Mouse (Mus musculus): ENCODE data around the gene Shkbp1. TPM values are rescaled to one million over a fixed set of nuclear protein-coding genes. Genes with fewer than 3 reads are reported as not detected.

Shkbp1 gene
- total and polyA plus RNA-seq, 3 experiments: 23.3 to 62.8 (median 30.8) TPM

DNA sequence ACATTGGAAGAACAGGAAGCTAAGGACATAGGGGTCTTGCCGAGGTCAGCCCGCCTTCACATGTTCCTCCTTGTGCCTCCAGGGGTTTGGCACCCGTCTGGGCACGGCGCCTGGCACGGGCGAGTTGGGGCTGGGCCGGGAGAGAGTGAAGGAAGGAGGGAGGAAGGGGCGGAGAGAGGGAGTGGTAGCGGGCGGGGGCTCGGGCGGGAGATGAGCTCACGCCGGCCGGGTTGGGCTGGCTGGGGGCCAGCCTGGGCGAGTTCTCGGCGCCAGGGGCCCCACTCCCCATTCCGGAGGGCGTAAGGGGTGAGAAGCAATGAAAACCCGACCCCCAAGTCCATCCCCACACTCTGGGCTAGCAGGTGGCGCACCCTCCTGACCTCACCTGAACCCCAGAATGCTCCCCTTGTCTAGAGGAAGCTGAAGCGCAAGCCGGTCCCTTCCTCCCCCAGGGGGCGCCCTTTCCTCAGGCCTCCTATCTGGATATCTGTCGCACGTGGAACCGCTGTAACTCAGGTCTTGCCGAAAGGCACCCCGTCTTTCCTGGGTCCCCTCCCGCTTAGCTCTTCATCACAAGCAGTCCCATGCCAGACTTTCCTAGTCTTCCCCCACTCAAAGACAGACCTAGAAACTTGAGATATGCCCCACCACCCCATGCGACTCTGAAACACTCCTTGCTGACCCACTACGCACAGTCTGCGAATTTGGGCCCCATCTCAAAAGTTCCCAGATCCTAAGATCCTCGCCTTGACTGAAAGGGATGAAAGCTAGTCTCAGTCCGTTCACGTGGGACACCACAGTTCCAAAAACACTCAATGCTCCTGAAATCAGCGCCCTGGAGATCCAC, 23.2 kb downstream of the Shkbp1 start:
- peak; percentile 85 for DNase-seq (ENCODE audit: extremely low read depth)
- Histone ChIP-seq H3K4me1 (ENCODE audit: control insufficient read depth in 1 of 2, insufficient read depth in 2 of 2) (peaks cover 4 to 41% of the 10 kb centered on the region in 2 experiments), H3K27me3 (replicated peaks) (peaks cover 47% of the 10 kb centered on the region), H3K9me3 (replicated peaks; ENCODE audit: low read length) (no peaks in the 10 kb centered on the region), H3K27ac (ENCODE audit: insufficient read depth, low read depth) (peak overlapping the region; percentile 11), H3K4me2 (ENCODE audit: insufficient read depth, low read depth, poor library complexity, severe bottlenecking) (peak overlapping the region; percentile 83), H3K4me3 (replicated peaks in 1 of 3; ENCODE audit: low read depth in 2 of 3, low read length in 2 of 3, poor library complexity in 1 of 3) (peak overlapping the region; percentile 44 to 60 (median 44)), H3K36me3 (replicated peaks in 1 of 2; ENCODE audit: control insufficient read depth in 1 of 2, insufficient read depth in 1 of 2, low read length in 1 of 2) (no peaks in the 10 kb centered on the region), H3K9ac (ENCODE audit: insufficient read depth, low read depth) (peak overlapping the region; percentile 14; the same call in 1 of the 2 replicates), H3K79me2 (replicated peaks; ENCODE audit: control insufficient read depth, extremely low read depth, insufficient read depth, poor library complexity, severe bottlenecking) (no peaks in the 10 kb centered on the region)
- in situ Hi-C loops (cut with MboI; ENCODE audit: low pct_ligation_motif_present, low pct_unique_long_range_greater_than_20kb, low sequenced_read_pairs): loop anchor here (10.0 kb wide), 1 partner anchor 192 kb away; the partner anchor contains the start of gene Hipk4
- 0 out of 2 replicates have a peak, but pooled peaks have one; percentile 37 for TF ChIP-seq MEF2A (IDR thresholded peaks at IDR 0.05; ENCODE audit: borderline replicate concordance, low read depth, low read length)
- peak; percentile 84 for TF ChIP-seq ZKSCAN1 (IDR thresholded peaks at IDR 0.05; ENCODE audit: borderline replicate concordance, low read depth, low read length)
- peak; percentile 47; the same call in 1 of the 2 replicates for TF ChIP-seq TCF12 (IDR thresholded peaks at IDR 0.05; ENCODE audit: low read depth, low read length)
- TF ChIP-seq POLR2AphosphoS2 (IDR thresholded peaks at IDR 0.05; ENCODE audit: low read depth, low read length): no peak
- no peak for TF ChIP-seq ZMIZ1 (IDR thresholded peaks at IDR 0.05; ENCODE audit: low read depth, low read length)
- TF ChIP-seq MXI1 (IDR thresholded peaks at IDR 0.05; ENCODE audit: low read depth, low read length): peak; percentile 90
- no peak for TF ChIP-seq JUN (IDR thresholded peaks at IDR 0.05; ENCODE audit: insufficient read depth, low read depth, low read length)
- no peak for TF ChIP-seq CHD1 (IDR thresholded peaks at IDR 0.05; ENCODE audit: low read depth, low read length)
- TF ChIP-seq HCFC1 (IDR thresholded peaks at IDR 0.05; ENCODE audit: low read depth, low read length): peak; percentile 48
- peak; percentile 66 for TF ChIP-seq MAZ (IDR thresholded peaks at IDR 0.05; ENCODE audit: low read depth, low read length)
- peak; percentile 67; the same call in 1 of the 2 replicates for TF ChIP-seq POLR2A (IDR thresholded peaks at IDR 0.05; ENCODE audit: low read depth, low read length)
- TF ChIP-seq UBTF (IDR thresholded peaks at IDR 0.05; ENCODE audit: low read depth, low read length): 0 out of 2 replicates have a peak, but pooled peaks have one; percentile 20
- no peak for TF ChIP-seq TBP (conservative IDR thresholded peaks at IDR 0.05; ENCODE audit: low read depth, low read length)
- 0 out of 2 replicates have a peak, but pooled peaks have one; percentile 9 for TF ChIP-seq JUND (conservative IDR thresholded peaks at IDR 0.05; ENCODE audit: low read depth, low read length)
- TF ChIP-seq MAX (IDR thresholded peaks at IDR 0.05; ENCODE audit: low read length): peak; percentile 96
- TF ChIP-seq KAT2A (IDR thresholded peaks at IDR 0.05; ENCODE audit: insufficient replicate concordance, low read length): no peak
- TF ChIP-seq ZC3H11A (IDR thresholded peaks at IDR 0.05; ENCODE audit: low read depth, low read length): no peak
- no peak for TF ChIP-seq E2F4 (IDR thresholded peaks at IDR 0.05; ENCODE audit: insufficient replicate concordance, low read depth, low read length)
- no peak for TF ChIP-seq USF1 (IDR thresholded peaks at IDR 0.05; ENCODE audit: low read depth, low read length)
- peak; percentile 56 to 81 for TF ChIP-seq CTCF (conservative IDR thresholded peaks at IDR 0.05 in 1 of 2, IDR thresholded peaks at IDR 0.05 in 1 of 2; ENCODE audit: low read depth in 2 of 2, low read length in 2 of 2)
- TF ChIP-seq RCOR1 (conservative IDR thresholded peaks at IDR 0.05; ENCODE audit: low read depth, low read length): 0 out of 2 replicates have a peak, but pooled peaks have one; percentile 25
- no peak for TF ChIP-seq PAX5 (IDR thresholded peaks at IDR 0.05; ENCODE audit: low read length)
- peak; percentile 36; the same call in 1 of the 2 replicates for TF ChIP-seq ELF1 (IDR thresholded peaks at IDR 0.05; ENCODE audit: low read depth, low read length)
- TF ChIP-seq RAD21 (IDR thresholded peaks at IDR 0.05; ENCODE audit: low read depth, low read length): peak; percentile 45
- TF ChIP-seq IRF4 (IDR thresholded peaks at IDR 0.05; ENCODE audit: low read depth, low read length): no peak
- no peak for TF ChIP-seq ETS1 (conservative IDR thresholded peaks at IDR 0.05; ENCODE audit: low read depth, low read length)
- TF ChIP-seq SIN3A (IDR thresholded peaks at IDR 0.05; ENCODE audit: low read length): peak; percentile 72; the same call in 1 of the 2 replicates
- TF ChIP-seq GABPA (IDR thresholded peaks at IDR 0.05; ENCODE audit: insufficient replicate concordance, low read depth, low read length): no peak
- no peak for TF ChIP-seq ZNF384 (IDR thresholded peaks at IDR 0.05; ENCODE audit: low read depth, low read length)
- TF ChIP-seq NELFE (IDR thresholded peaks at IDR 0.05; ENCODE audit: low read depth, low read length): peak; percentile 55
- no peak for TF ChIP-seq MAFK (IDR thresholded peaks at IDR 0.05; ENCODE audit: insufficient replicate concordance, low read length)
- 0 out of 2 replicates have a peak, but pooled peaks have one; percentile 24 for TF ChIP-seq NRF1 (IDR thresholded peaks at IDR 0.05; ENCODE audit: low read depth, low read length)
- TF ChIP-seq USF2 (conservative IDR thresholded peaks at IDR 0.05; ENCODE audit: low read depth, low read length): no peak
- TF ChIP-seq CHD2 (IDR thresholded peaks at IDR 0.05; ENCODE audit: low read length): 0 out of 2 replicates have a peak, but pooled peaks have one; percentile 14
- peak; percentile 75 for TF ChIP-seq BHLHE40 (IDR thresholded peaks at IDR 0.05; ENCODE audit: low read depth, low read length)
- TF ChIP-seq MYC (IDR thresholded peaks at IDR 0.05; ENCODE audit: low read depth, low read length): peak; percentile 99
- TF ChIP-seq EP300 (IDR thresholded peaks at IDR 0.05; ENCODE audit: low read length): no peak
- peak; percentile 52 for TF ChIP-seq SMC3 (IDR thresholded peaks at IDR 0.05; ENCODE audit: low read depth, low read length)
- dilution Hi-C loops (cut with MboI; ENCODE audit: extremely low pct_ligation_motif_present, extremely low pct_unique_long_range_greater_than_20kb, low sequenced_read_pairs): no loop called here

Data from CH12.LX (cell line).